Mouse (Mus musculus) intestine, embryonic 16.5 days (tissue): ENCODE results near the gene Zswim7. TPM values are rescaled to one million over a fixed set of nuclear protein-coding genes. Genes with fewer than 3 reads are reported as not detected.

ENCODE experiments used
- ATAC-seq: fragments of 200-750 bp; cut with Nextera tagmentation; 2 replicates; pipeline ENCODE4 v1.8.0; 2017; ENCODE audit warnings: moderate TSS enrichment, moderate library complexity
- H3K27ac ChIP-seq: fragments of 300-500 bp; sonication (generic); 2 replicates; pipeline ENCODE4 v1.5.1; 2014; ENCODE audit warnings: mild to moderate bottlenecking, low read length
- H3K27me3 ChIP-seq: fragments of 300-500 bp; sonication (generic); replicated peaks from 2 replicates; pipeline ENCODE4 v1.6.1; 2014; ENCODE audit warnings: low read length, control low read depth, mixed read lengths; ENCODE audit not compliant: control insufficient read depth, insufficient read depth
- H3K36me3 ChIP-seq: fragments of 300-500 bp; sonication (generic); 2 replicates; pipeline ENCODE4 v1.6.1; 2014; ENCODE audit warnings: low read length, control low read depth; ENCODE audit not compliant: control insufficient read depth, insufficient read depth
- H3K4me1 ChIP-seq: fragments of 300-500 bp; sonication (generic); 2 replicates; pipeline ENCODE4 v1.6.1; 2014; ENCODE audit warnings: low read length, control low read depth, mixed read lengths; ENCODE audit not compliant: control insufficient read depth, insufficient read depth
- H3K4me2 ChIP-seq: fragments of 300-500 bp; sonication (generic); 2 replicates; pipeline ENCODE4 v1.6.1; 2014; ENCODE audit warnings: low read depth, low read length, control low read depth
- H3K4me3 ChIP-seq: fragments of 300-500 bp; sonication (generic); 2 replicates; pipeline ENCODE4 v1.5.1; 2014; ENCODE audit warnings: mild to moderate bottlenecking, low read length
- H3K9ac ChIP-seq: fragments of 300-500 bp; sonication (generic); 2 replicates; pipeline ENCODE4 v1.6.1; 2014; ENCODE audit warnings: low read depth, low read length
- H3K9me3 ChIP-seq: fragments of 300-500 bp; sonication (generic); 2 replicates; pipeline ENCODE4 v1.6.1; 2016; ENCODE audit warnings: low read length, control low read depth; ENCODE audit not compliant: control insufficient read depth
- WGBS: fragments of 180-500 bp; shearing (Covaris S2); extraction: QIAGEN DNeasy Blood & Tissue Kit; methylation state at CpG from one replicate; pipeline ENCODE4 v1.1.7; 2014; 5-methylcytosine and 5-hydroxymethylcytosine counted together
- polyA plus RNA-seq: library from polyadenylated mRNA; unstranded; fragments of >200 nt; fragmentation: Nextera tagmentation; extraction: Ambion mirVana; gene quantifications from 2 replicates; pipeline ENCODE4 v1.2.1, GENCODE M21; 2015

Zswim7 gene
- polyA plus RNA-seq, 1 experiment from 2014 or later = 28.0 TPM

DNA sequence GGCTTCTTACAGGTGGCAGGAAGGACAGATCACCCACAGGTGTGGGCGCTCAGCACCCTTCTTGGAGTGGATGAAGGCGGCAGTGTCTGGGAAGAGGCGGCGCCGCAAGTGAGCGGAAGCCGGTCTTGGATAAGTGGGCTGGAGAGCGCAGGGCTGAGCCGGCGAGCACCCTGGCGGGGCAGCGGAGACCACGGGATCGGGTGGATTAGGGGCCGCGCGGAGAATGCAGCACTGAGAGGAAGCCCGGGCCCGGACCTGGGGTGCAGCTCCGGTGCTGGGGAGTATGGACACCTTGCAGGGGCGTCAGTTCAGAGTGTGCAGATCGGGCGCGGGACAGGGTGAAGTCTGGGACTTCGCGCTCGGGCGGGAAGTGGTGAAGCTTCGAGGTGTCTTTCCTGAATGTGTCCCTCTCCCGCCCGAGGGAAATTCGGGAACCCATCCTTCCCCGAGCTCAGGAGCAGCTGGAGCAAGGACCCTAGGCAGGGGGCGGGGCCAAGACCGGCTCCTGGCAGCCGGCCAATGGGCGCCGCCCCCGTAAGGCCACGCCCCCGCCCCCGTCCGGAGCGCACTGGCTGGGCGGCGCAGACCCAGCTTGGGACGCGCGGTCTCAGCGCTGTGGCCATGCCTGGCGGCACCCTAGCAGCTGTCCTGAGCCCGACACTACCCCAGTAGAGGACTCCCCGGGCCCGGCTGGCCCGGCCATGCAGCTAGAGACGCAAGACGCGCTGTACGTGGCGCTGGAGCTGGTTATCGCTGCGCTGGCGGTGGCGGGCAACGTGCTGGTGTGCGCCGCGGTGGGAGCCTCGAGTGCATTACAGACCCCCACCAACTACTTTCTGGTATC, 32.6 kb downstream of the Zswim7 start, which contains the start of gene Adora2b:
TSS of gene Adora2b (plus strand) at position 584 of the 844 bp plus-strand sequence.
- ATAC-seq = peak; percentile 86
- Histone ChIP-seq H3K36me3 (no peaks in the 10 kb centered on the region), H3K27ac (peak within 1 kb of the TSS; percentile 42), H3K4me1 (peaks cover 18% of the 10 kb centered on the region), H3K27me3 (no peaks in the 10 kb centered on the region; the same call in 1 of the 2 replicates), H3K9ac (peak within 1 kb of the TSS; percentile 71), H3K4me3 (peak within 1 kb of the TSS; percentile 67), H3K9me3 (0 out of 2 replicates have a peak, but pooled peaks cover 3% of the 10 kb centered on the region), H3K4me2 (peak within 1 kb of the TSS; percentile 94)
- under 1% methylated on average over 69 of the region's 69 CpGs for WGBS

DNA sequence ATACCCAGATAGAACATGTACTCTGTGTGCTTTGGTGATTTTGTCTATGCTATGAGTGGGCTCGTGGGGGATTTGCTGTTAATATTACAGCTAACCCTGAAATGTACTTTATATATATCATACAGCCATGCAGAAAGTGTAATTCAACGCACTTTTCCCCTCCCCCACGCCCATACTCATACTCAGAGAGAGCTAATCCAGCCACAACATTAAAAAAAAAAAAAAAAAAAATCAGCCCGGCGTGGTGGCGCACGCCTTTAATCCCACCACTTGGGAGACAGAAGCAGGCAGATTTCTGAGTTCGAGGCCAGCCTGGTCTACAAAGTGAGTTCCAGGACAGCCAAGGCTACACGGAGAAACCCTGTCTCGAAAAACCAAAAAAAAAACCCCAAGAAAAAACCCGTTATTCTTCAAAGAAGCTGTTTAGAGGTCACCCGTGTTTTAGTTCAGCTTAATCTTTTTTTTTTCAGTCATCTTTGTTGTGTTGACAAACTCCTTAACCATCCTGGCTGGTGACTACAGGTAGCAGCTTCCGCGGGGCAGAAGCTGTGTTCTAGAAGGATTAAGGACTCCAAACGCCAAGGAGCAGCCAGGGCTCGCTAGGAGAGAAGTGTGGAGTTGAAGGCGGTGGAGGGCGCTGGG, 33.3 kb downstream of the Zswim7 start:
- no peaks in the 10 kb centered on the region; the same call in 1 of the 2 replicates for H3K27me3 ChIP-seq
- peak overlapping the region; percentile 71 for H3K9ac ChIP-seq
- H3K9me3 ChIP-seq = 0 out of 2 replicates have a peak, but pooled peaks cover 3% of the 10 kb centered on the region
- no peak for ATAC-seq
- no peaks in the 10 kb centered on the region for H3K36me3 ChIP-seq
- peak overlapping the region; percentile 67 for H3K4me3 ChIP-seq
- H3K4me2 ChIP-seq = peak overlapping the region; percentile 94
- no peak overlapping the region; the same call in 1 of the 2 replicates for H3K27ac ChIP-seq
- WGBS = 31% methylated on average over 18 of the region's 18 CpGs
- H3K4me1 ChIP-seq = peaks cover 18% of the 10 kb centered on the region

DNA sequence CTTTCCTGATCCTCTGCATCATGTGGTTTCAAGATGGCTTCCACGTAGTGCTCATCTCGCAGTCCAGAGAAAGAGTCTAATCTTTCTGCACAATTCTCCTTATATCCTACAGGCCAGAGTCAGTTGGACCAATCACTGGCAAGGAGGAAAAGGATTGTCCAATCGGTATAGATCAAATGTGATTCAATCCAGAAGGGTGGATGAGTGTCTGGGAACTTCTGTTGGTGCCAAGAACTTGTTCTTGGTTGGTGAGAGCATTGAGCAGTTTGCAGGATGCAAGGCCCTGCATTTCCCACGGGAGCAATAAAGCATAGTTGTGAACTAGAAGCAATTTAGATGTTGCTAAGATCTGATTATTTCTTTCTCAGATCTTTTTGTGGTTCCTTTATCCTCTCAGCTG, 36.7 kb downstream of the Zswim7 start:
- Histone ChIP-seq H3K27me3 (no peaks in the 10 kb centered on the region), H3K9ac (no peak overlapping the region), H3K4me1 (peaks cover under 1% of the 10 kb centered on the region; the same call in 1 of the 2 replicates), H3K9me3 (0 out of 2 replicates have a peak, but pooled peaks cover 3% of the 10 kb centered on the region), H3K27ac (no peak overlapping the region), H3K36me3 (no peaks in the 10 kb centered on the region), H3K4me2 (no peak overlapping the region), H3K4me3 (no peak overlapping the region)
- no peak for ATAC-seq
- WGBS = 91% methylated on average over 4 of the region's 4 CpGs

DNA sequence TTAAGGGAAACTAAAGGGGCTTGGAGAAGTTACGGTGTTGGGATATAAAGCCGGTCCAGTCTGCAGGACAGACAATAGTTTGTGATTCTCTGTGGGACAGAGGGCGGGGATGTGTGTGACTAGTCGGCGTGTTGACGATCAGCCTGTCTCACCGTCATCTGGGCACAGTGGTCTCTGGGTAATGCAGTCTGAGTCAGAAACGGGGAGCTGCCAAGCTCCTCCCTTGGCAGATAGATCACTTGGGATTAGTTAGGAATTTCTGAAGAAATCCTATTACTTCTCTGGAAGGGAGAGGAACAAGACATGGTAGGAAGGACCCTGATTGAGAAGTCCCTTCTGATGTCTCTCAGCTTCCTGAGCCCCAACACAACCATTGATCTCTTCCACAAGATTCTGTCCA, 37.3 kb downstream of the Zswim7 start:
- Histone ChIP-seq H3K27ac (no peak overlapping the region), H3K9me3 (0 out of 2 replicates have a peak, but pooled peaks cover 3% of the 10 kb centered on the region), H3K27me3 (no peaks in the 10 kb centered on the region), H3K4me1 (no peaks in the 10 kb centered on the region; the same call in 1 of the 2 replicates), H3K4me3 (no peak overlapping the region), H3K36me3 (no peaks in the 10 kb centered on the region), H3K4me2 (no peak overlapping the region), H3K9ac (no peak overlapping the region)
- ATAC-seq = no peak
- 85% methylated on average over 8 of the region's 8 CpGs for WGBS

DNA sequence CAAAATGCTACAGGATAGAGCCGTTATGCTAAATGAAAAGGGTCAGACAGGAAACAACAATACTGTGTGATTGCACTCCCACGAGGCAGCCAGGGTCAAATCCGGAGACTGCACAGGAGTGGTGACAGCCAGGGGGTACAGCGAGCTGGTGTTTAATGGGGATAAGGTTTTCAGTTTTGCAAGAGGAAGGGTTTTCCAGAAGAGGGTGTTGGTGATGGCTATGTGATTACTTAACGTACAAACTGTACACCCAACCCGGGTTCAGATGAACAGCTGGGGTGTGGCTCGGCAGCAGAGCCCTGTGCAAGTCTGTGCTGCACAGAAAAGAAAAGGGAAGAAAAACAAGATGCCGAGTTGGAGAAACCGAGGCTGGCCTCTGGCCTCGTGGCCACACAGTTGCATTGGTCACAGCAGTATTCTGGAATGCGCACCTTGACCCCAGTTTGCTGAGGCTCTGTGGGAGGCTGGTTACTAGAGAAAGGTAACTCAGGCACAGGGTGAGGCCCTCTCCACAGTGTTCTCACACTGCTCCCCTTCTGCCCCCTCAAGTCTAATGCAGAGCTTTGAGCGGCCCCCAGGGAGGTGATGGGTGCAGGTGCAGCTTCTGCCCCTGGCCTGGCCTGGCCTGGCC, 40.4 kb downstream of the Zswim7 start:
- H3K27me3 ChIP-seq = no peaks in the 10 kb centered on the region
- 0 out of 2 replicates have a peak, but pooled peaks cover 2% of the 10 kb centered on the region for H3K9me3 ChIP-seq
- no peak overlapping the region for H3K9ac ChIP-seq
- ATAC-seq = peak; percentile 70
- H3K4me2 ChIP-seq = no peak overlapping the region
- no peaks in the 10 kb centered on the region for H3K4me1 ChIP-seq
- no peaks in the 10 kb centered on the region for H3K36me3 ChIP-seq
- no peak overlapping the region for H3K27ac ChIP-seq
- 66% methylated on average over 12 of the region's 12 CpGs for WGBS
- no peak overlapping the region for H3K4me3 ChIP-seq

DNA sequence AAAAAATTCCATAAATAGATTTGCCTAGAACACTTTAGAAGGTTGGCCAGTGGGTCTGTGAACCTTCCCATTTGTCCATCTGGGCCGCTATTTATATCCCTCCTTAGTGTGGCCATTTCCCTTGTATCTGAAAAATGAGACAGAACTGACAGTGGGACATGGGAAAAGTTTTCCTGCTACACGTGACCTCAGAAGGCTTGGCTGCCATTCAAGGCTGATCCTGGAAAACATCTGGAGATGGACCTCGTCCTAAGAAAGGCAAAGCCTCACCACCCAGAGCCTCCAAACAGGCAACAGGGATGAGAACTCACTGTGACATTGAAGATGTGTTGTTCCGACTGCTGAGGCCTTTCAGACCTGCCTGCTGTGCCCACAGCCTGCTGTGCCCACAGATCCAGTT, 56.4 kb downstream of the Zswim7 start:
- ATAC-seq = no peak
- WGBS = 57% methylated on average over 4 of the region's 4 CpGs
- H3K27me3 ChIP-seq = no peaks in the 10 kb centered on the region

DNA sequence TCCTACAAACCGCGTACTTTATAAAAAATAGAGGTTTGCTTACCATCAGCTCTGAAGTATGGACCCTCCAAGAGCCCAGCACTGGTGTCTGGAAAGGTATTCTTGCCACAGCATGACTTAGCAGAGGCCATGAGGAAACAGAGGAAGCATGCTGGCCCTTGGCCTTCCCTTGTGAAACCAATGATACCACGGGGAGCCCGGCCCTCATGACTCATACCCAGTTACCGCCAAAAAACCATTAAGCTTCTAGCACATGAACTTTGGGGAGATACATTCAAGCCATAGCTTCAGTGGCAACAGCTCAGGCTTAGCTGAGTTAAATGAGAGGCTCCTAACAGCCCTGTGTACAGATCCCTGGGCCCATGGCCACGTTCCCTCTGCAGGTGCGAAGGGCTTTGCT, 57.2 kb downstream of the Zswim7 start:
- no peak overlapping the region for H3K27ac ChIP-seq
- H3K4me3 ChIP-seq = no peak overlapping the region
- H3K9ac ChIP-seq = no peak overlapping the region
- no peaks in the 10 kb centered on the region for H3K27me3 ChIP-seq
- ATAC-seq = no peak
- 90% methylated on average over 7 of the region's 7 CpGs for whole genome bisulfite sequencing
- no peaks in the 10 kb centered on the region for H3K9me3 ChIP-seq
- no peak overlapping the region for H3K4me2 ChIP-seq
- H3K4me1 ChIP-seq = peaks cover 6% of the 10 kb centered on the region; the same call in 1 of the 2 replicates
- no peaks in the 10 kb centered on the region for H3K36me3 ChIP-seq

More for the DNA sequence above, 56.4 kb downstream of the Zswim7 start:
- Histone ChIP-seq H3K4me1 (peaks cover 6% of the 10 kb centered on the region; the same call in 1 of the 2 replicates), H3K4me2 (no peak overlapping the region), H3K36me3 (no peaks in the 10 kb centered on the region), H3K9me3 (no peaks in the 10 kb centered on the region), H3K9ac (no peak overlapping the region), H3K27ac (no peak overlapping the region), H3K4me3 (no peak overlapping the region)

DNA sequence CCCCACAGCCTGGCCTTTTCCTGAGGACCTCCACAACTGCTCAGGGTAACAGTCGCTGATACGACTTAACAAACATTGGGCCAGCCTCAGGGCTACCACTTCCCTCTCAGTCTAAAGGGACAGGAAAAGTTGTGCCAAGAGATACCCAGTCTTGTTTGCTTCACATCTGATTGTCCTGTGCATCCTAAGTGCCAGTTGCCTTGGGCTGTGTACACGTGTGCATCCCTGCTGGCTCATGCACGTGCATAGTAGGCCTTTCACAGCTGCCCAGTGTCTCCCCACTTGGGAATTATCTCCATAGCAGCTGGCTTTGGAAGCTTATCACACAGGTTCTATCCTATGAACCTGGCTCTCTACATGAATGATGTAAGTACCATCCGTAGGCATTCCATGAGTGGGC, 57.8 kb downstream of the Zswim7 start:
- WGBS = 87% methylated on average over 5 of the region's 5 CpGs
- no peaks in the 10 kb centered on the region for H3K27me3 ChIP-seq
- no peak overlapping the region for H3K4me3 ChIP-seq
- H3K36me3 ChIP-seq = no peaks in the 10 kb centered on the region
- H3K4me2 ChIP-seq = no peak overlapping the region
- peaks cover 6% of the 10 kb centered on the region; the same call in 1 of the 2 replicates for H3K4me1 ChIP-seq
- ATAC-seq = no peak
- no peak overlapping the region for H3K9ac ChIP-seq
- H3K27ac ChIP-seq = no peak overlapping the region
- H3K9me3 ChIP-seq = no peaks in the 10 kb centered on the region
